Mouse (Mus musculus) megakaryocyte, adult 5-6 weeks (primary cell): Measurements from ENCODE around the gene Leo1. TPM values are rescaled to one million over a fixed set of nuclear protein-coding genes. Genes with fewer than 3 reads are reported as not detected.
"Not testable (repeated sequence)": the region's sequence is repeated elsewhere in the genome, so short reads cannot be mapped to it uniquely, and the experiment has no call there.

Experiments used
- ATAC-seq: 2 replicates; pipeline ENCODE4 v1.8.0; 2016; ENCODE audit warnings: mild to moderate bottlenecking, inconsistent platforms; ENCODE audit not compliant: poor library complexity, severe bottlenecking
- total RNA-seq, 2 experiments: library from RNA; stranded (forward) in 1 of 2; stranded (reverse) in 1 of 2; fragments of 153-499, 151-499 nt in 1 of 2; fragments of 221-1000, 200-1000 nt in 1 of 2; gene quantifications; 2 replicates each; pipeline versions ENCODE4 v1.2.3 to v1.2.4; 2015 to 2017

Gene Leo1
- total RNA-seq, 2 experiments from 2014 or later: 12.5 to 35.6 TPM

GRCm38 (mm10) chr9:75425796-75426391 lies 15.4 kb upstream of the Leo1 start:
- no peak for ATAC-seq

DNA sequence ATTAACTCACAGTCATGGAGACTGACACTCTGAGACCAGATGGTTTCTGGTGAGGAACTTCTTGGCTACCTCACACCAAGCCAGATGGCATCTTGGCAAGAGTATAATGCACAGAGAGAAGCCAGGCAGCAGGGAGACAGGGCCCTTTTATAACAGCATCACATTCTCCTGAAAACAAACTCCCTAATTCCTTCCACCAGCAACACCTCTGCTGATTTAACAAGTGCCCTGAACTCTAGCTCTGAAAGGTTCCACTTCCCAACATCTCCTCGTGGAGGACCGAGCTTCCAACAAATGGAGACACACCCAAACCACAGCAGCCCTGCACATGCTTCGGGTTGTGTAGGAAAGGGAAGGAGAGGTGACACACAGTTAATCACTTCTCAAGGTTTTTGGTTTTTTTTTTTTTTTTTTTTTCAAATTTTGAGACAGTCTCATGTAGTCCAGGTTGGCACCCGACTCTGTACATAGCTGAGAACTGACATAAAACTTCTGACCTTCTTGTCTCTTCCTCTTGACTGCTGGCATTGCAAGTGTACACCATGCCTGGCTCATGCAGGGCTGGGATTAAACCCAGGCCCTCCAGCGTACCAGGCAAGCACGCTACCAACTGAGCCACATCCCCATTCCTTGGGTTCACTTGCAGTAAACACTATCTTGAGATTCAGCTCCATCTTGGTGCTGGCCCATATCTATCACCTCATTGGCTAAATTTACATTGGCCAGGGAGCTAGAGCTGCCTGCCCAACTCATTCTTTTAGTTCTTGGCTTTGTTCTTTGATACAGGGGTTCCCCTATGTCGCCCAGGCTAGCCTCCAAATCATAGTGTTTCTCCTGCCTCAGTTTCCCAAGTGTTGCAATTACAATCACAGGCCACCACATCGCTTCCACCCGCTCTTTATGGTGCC lies 13.7 kb upstream of the Leo1 start:
- ATAC-seq: peak; percentile 47; the same call in 1 of the 2 replicates

DNA sequence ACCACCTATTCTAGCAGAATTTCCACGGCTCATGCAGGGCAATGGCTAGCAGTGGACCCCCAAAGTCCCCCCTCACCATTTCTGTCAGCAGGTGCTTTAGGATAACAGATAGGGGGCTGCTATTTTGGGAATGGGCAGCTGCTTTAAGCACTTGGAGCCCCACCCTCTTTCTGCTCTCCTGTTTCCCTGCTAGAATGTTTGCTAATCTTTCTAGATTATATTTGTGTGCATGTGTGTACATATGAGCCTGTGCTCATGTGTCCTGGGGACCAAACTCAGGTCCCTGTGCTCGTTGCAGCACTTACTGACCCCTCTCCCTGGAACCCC lies 13.1 kb upstream of the Leo1 start:
- ATAC-seq: no peak

- ATAC-seq: no peak
These were observed 12.3 kb upstream of the Leo1 start for GRCm38 (mm10) chr9:75429040-75429439.

GRCm38 (mm10) chr9:75429657-75430056 lies 11.7 kb upstream of the Leo1 start:
- no peak for ATAC-seq

DNA sequence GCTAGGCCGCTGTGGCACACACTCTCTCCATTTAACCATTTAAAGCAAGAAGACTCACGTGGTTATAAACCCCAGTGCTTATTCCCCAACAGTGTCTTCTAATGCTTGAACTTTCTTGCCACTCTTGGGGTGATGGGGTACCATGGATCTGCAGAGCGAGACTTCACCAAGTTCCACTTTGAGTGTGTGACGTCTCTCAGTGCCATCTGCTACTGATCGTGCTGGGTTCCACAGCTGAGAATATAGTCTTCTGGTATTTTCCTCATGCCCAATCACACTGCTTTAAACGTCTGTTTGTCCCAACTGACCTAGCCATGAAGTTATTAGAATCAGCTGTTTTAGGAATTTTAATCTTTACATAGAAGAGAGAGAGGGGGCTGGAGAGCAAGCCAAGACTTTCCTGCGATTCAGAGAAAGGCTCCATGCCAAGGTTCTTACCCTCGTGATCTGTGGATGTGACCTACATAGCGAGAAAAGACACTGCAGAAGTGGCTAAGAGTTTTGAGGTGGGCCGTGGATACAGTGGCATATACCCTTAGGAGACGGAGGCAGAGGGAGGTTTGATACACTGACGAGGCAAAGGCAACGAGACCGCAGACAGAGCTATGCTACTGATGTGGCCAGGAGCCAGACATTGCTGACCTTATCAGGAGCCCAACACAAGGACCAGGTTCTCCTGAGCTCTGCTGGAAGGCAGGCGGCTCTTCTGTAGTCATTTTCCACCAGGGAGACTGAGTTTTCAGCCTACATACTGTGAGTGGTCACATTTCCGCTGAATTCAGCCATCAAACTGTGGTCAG lies 10.3 kb upstream of the Leo1 start:
- ATAC-seq: no peak

DNA sequence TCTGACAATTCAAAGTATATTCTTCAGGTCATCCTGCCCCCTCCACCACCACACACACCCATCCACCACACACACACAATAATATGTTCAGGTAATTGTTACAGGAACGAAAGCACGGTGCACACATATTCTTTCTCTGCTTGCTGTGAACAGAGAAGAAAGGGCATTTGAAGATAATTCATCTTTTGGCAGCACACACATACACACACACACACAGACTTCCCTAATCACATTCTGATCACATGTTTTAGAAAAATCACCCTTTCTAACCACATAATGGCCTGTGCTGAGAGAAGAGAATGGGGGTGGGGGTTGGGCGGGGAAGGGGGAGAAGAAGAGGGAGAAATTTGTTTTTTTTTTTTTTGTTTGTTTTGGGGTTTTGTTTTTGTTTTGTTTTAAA lies 8.6 kb upstream of the Leo1 start:
- no peak for ATAC-seq

DNA sequence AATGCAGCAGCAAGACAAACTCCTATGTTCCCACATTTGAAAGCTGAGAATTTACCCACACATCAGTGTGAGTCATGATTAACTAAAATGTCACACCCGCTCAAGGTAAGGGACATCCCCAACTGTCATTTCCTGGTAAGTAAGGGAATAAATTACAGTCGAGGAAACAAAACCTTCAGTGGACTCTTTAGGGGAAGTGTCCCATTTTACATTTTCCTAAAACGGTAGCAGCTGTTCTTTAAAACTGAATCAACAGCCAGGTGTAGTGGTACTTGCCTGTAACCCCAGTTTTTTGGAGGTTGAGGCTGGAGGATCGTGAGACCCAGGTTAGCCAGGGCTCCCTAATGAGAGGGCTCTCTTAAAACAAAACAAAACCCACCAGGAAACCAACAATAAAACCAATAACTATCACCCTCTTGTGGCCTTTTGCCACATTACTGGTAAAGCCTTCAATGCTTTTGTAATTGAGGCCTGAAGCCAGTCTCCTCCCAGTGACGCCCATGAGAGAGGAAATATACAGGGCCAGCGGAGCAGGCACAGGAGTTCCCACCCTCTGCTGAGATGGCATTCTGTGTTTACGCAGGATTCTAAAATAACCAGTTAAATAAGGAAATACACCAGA lies 7.0 kb upstream of the Leo1 start:
- peak; percentile 83 for ATAC-seq

- no peak for ATAC-seq
These were observed 6.5 kb upstream of the Leo1 start for GRCm38 (mm10) chr9:75434872-75435271.

DNA sequence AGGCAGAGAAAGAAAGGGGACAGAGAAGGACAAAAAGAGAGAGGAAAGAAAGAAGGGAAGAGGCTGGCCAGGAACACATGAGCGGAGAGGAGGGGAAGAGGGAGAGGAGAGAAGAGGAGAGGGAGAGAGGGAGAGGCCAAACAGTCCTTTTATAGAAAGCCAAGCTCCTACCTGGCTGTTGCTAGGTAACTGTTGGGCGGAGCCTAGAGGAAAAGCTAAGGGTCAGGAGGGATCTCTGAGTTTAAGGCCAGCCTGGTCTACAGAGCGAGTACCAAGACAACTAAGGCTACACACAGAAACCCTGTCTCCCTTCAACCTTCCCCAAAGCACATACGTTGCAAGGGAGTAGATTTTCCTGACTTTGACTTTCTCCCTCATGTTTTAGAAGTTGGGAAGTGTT lies 6.0 kb upstream of the Leo1 start:
- no peak for ATAC-seq

GRCm38 (mm10) chr9:75435918-75436317 lies 5.4 kb upstream of the Leo1 start:
- ATAC-seq: peak; percentile 83

- ATAC-seq: no peak
These were observed 3.5 kb upstream of the Leo1 start for GRCm38 (mm10) chr9:75437653-75438385.

- peak; percentile 64 for ATAC-seq
These were observed 387 bp downstream of the Leo1 start for GRCm38 (mm10) chr9:75441691-75442131.

DNA sequence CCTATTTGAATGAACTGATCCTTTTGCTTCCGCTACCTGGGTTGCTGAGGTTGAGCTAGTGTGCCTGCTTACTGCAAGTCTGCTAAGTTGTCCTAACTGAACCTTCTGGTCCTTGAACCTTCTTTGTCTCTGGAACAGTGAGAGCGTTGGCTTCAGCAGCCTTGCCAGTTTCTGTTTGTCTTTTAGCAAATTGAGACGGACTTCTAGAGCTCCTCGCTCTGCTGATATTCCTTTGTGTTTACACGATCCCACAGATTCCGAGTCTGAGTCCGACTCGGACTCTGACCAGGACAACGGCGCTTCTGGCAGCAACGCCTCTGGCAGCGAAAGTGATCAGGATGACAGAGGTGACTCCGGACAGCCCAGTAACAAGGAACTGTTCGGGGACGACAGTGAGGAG lies 3.7 kb downstream of the Leo1 start:
- no peak for ATAC-seq

DNA sequence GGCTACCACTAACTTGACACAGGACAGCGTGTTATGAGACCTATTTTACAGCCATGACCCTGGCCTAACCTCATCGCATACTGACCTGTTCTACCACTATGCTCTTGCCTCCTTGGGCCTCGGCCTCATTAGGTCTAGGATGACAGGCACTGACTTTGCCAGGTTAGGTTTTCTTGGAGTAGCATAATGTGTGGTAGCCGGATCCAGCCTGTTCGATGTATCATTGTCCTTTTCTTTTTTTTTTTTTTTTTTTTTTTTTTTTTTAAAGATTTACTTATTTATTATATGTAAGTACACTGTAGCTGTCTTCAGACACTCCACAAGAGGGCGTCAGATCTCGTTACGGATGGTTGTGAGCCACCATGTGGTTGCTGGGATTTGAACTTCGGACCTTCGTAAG lies 5.2 kb downstream of the Leo1 start:
- ATAC-seq: not testable (repeated sequence)

- ATAC-seq: no peak
These were observed 6.7 kb downstream of the Leo1 start for GRCm38 (mm10) chr9:75448021-75448420.

DNA sequence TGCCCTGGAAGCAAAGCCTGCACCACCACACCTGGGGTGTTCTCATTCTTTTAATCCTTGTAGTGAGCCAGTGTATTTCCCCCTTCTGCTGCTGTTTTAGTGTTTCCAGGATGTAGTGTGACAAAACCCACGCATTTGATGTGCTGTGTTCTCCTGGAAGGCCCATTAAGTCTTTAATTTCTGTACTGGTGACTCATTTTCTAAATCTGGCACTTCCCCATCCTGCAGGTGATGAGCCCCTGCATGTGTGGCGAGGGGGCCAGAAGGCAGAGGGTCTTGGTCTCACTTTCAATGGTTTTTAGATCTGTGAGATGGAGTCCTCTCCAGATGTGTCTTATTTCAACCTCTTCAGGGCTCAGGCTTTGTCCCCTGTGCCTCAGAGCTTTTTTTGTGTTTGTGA lies 12.7 kb downstream of the Leo1 start:
- ATAC-seq: no peak

- ATAC-seq: no peak
These were observed 14.4 kb downstream of the Leo1 start for GRCm38 (mm10) chr9:75455684-75456083.

DNA sequence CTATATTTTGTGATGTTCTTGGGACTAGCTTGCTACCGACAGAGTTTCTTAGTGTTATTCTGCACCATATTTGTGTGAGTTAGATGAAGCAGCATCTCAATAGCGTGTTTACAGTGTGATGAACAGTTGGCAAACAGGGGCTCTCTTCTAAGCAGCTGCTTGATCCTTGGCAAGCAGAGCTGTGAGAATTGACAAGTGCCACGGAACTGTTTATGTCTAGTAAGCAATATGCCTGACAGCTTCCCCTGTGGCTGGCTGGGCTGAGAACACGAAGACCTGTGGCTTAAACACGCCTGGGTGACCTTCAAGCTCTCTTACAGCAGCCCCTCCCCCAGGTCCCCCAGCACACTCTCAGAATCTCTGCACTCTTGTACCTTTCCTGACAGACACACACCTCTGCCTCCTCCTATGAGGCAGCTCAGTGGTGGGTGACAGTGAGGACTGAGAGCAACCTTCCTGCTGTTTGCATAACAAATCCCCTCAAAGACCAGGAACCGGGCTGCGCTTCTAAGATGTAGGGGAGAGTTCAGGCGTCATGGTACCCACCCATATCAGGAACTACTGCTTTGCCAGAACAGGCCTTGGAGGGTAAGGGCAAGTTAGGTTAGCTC lies 21.8 kb downstream of the Leo1 start:
- ATAC-seq: no peak

- no peak for ATAC-seq
These were observed 24.5 kb downstream of the Leo1 start for GRCm38 (mm10) chr9:75465856-75466255.
